In genomic region chr2:146376293-146376692, GRCm38 (mm10) we compare ENCODE assay signal across 22 mouse cellular contexts.
"Had no signal": no experiment of that assay in that cellular context is flagged by ENCODE, and none has a peak within 500 bp of the region (broad histone marks: within the 10 kb centered on the region; RNA-seq: fewer than 3 reads in every experiment).

No protein-coding gene starts in this region.

- H3K36me3 ChIP-seq: liver, embryonic 13.5 days; lung, embryonic 15.5 days; midbrain, embryonic 13.5 days; midbrain, embryonic 15.5 days; neural tube, embryonic 12.5 days; stomach, embryonic 15.5 days had no signal

- H3K9me3 ChIP-seq: liver, embryonic 13.5 days; lung, embryonic 15.5 days; megakaryocyte, embryonic 14.5 days; midbrain, embryonic 13.5 days; midbrain, embryonic 15.5 days; neural tube, embryonic 12.5 days; stomach, embryonic 15.5 days had no signal

- H3K27me3 ChIP-seq: liver, embryonic 13.5 days; lung, embryonic 15.5 days; megakaryocyte, embryonic 14.5 days; midbrain, embryonic 13.5 days; midbrain, embryonic 15.5 days; neural tube, embryonic 12.5 days; stomach, embryonic 15.5 days had no signal

- H3K4me1 ChIP-seq: liver, embryonic 13.5 days; lung, embryonic 15.5 days; midbrain, embryonic 13.5 days; midbrain, embryonic 15.5 days; neural tube, embryonic 12.5 days; stomach, embryonic 15.5 days had no signal

- H3K27ac ChIP-seq: liver, embryonic 13.5 days; lung, embryonic 15.5 days; macrophage; midbrain, embryonic 13.5 days; midbrain, embryonic 15.5 days; neural tube, embryonic 12.5 days; stomach, embryonic 15.5 days; stomach, postnatal 0 days had no signal

- H3K9ac ChIP-seq: liver, embryonic 13.5 days; lung, embryonic 15.5 days; midbrain, embryonic 13.5 days; midbrain, embryonic 15.5 days; neural tube, embryonic 12.5 days; stomach, embryonic 15.5 days had no signal

- DNase-seq: liver, embryonic 13.5 days; lung, adult 2 months; lung, postnatal 14 days; lung, postnatal 36 days; retina, postnatal 1 day; right cerebral cortex, adult 18-20 months; right cerebral cortex, postnatal 25 days; right cerebral cortex, postnatal 4 days; spleen, adult 18-20 months; thymus, adult 2 months; thymus, postnatal 25 days; thymus, postnatal 4 days had no signal

- ATAC-seq: lung, postnatal 0 days; midbrain, embryonic 13.5 days; midbrain, embryonic 15.5 days had no signal

- H3K4me3 ChIP-seq: liver, embryonic 13.5 days; lung, embryonic 15.5 days; megakaryocyte, embryonic 14.5 days; midbrain, embryonic 13.5 days; midbrain, embryonic 15.5 days; neural tube, embryonic 12.5 days; stomach, embryonic 15.5 days had no signal

- H3K4me2 ChIP-seq: liver, embryonic 13.5 days; lung, embryonic 15.5 days; midbrain, embryonic 11.5 days; midbrain, embryonic 13.5 days; midbrain, embryonic 15.5 days; neural tube, embryonic 12.5 days; stomach, embryonic 15.5 days had no signal
